Mouse (Mus musculus) kidney, embryonic 16.5 days (tissue): ENCODE results near the gene Letmd1. TPM values are rescaled to one million over a fixed set of nuclear protein-coding genes. Genes with fewer than 3 reads are reported as not detected.
A peak's percentile ranks its signal among the peaks of the same experiment; 100 is the strongest.
"Not testable (repeated sequence)": the region's sequence is repeated elsewhere in the genome, so short reads cannot be mapped to it uniquely, and the experiment has no call there.

Source experiments
- ATAC-seq: fragments of 200-750 bp; cut with Nextera tagmentation; 2 replicates; pipeline ENCODE4 v1.8.0; 2017; ENCODE audit warnings: moderate TSS enrichment; ENCODE audit not compliant: low FRiP score, low TSS enrichment
- H3K27ac ChIP-seq: fragments of 300-500 bp; sonication (generic); 2 replicates; pipeline ENCODE4 v1.5.1; 2014; ENCODE audit warnings: low read length
- H3K27me3 ChIP-seq: fragments of 300-500 bp; sonication (generic); 2 replicates; pipeline ENCODE4 v1.6.1; 2014; ENCODE audit warnings: low read length, control low read depth, mixed read lengths; ENCODE audit not compliant: insufficient read depth
- H3K36me3 ChIP-seq: fragments of 300-500 bp; sonication (generic); 2 replicates; pipeline ENCODE4 v1.6.1; 2014; ENCODE audit warnings: low read length, control low read depth, mixed read lengths; ENCODE audit not compliant: insufficient read depth
- H3K4me1 ChIP-seq: fragments of 300-500 bp; sonication (generic); 2 replicates; pipeline ENCODE4 v1.6.1; 2014; ENCODE audit warnings: low read length, control low read depth, mixed read lengths; ENCODE audit not compliant: insufficient read depth
- H3K4me2 ChIP-seq: fragments of 300-500 bp; sonication (generic); replicated peaks from 2 replicates; pipeline ENCODE4 v1.6.1; 2014; ENCODE audit warnings: low read depth, low read length
- H3K4me3 ChIP-seq: fragments of 300-500 bp; sonication (generic); 2 replicates; pipeline ENCODE4 v1.5.1; 2014; ENCODE audit warnings: mild to moderate bottlenecking, low read length
- H3K9ac ChIP-seq: fragments of 300-500 bp; sonication (generic); replicated peaks from 2 replicates; pipeline ENCODE4 v1.6.1; 2014; ENCODE audit warnings: low read length
- H3K9me3 ChIP-seq: fragments of 300-500 bp; sonication (generic); 2 replicates; pipeline ENCODE4 v1.6.1; 2016; ENCODE audit warnings: low read length, control low read depth
- WGBS: fragments of 180-500 bp; shearing (Covaris S2); extraction: QIAGEN DNeasy Blood & Tissue Kit; methylation state at CpG from one replicate; pipeline ENCODE4 v1.1.7; 2014; 5-methylcytosine and 5-hydroxymethylcytosine counted together
- polyA plus RNA-seq: library from polyadenylated mRNA; unstranded; fragments of >200 nt; fragmentation: Nextera tagmentation; extraction: Ambion mirVana; gene quantifications from 2 replicates; pipeline ENCODE4 v1.2.1, GENCODE M21; 2015

Gene Letmd1
- 31.8 and 33.1 TPM in 2 replicates for polyA plus RNA-seq

- peaks cover 11% of the 10 kb centered on the region; the same call in 1 of the 2 replicates for H3K36me3 ChIP-seq
- no peaks in the 10 kb centered on the region for H3K27me3 ChIP-seq
- H3K9me3 ChIP-seq: no peaks in the 10 kb centered on the region
- H3K4me3 ChIP-seq: peak within 1 kb of the TSS; percentile 82
- WGBS: 2% methylated on average over 78 of the region's 84 CpGs
- H3K4me2 ChIP-seq: peak within 1 kb of the TSS; percentile 98
- peaks cover 19% of the 10 kb centered on the region for H3K4me1 ChIP-seq
- H3K9ac ChIP-seq: peak within 1 kb of the TSS; percentile 90
- peak within 1 kb of the TSS; percentile 83 for H3K27ac ChIP-seq
- ATAC-seq: peak; percentile 96
Measured at GRCm38 (mm10) chr15:100468295-100469188, at the start of gene Letmd1. Letmd1 (plus strand) TSS chr15:100469023.

- peak overlapping the region; percentile 19; the same call in 1 of the 2 replicates for H3K27ac ChIP-seq
- 51% methylated on average over 8 of the region's 8 CpGs for WGBS
- H3K4me2 ChIP-seq: no peak overlapping the region
Measured at GRCm38 (mm10) chr15:100419311-100419710, 49.5 kb upstream of the Letmd1 start.

GRCm38 (mm10) chr15:100419901-100420745, 48.7 kb upstream of the Letmd1 start:
- Histone ChIP-seq H3K27me3 (peaks cover 1% of the 10 kb centered on the region; the same call in 1 of the 2 replicates), H3K9ac (no peak overlapping the region), H3K4me3 (no peak overlapping the region), H3K36me3 (no peaks in the 10 kb centered on the region), H3K4me1 (peaks cover 50% of the 10 kb centered on the region), H3K9me3 (no peaks in the 10 kb centered on the region), H3K27ac (peak overlapping the region; percentile 19; the same call in 1 of the 2 replicates), H3K4me2 (0 out of 2 replicates have a peak overlapping the region, but pooled peaks have one; percentile 56)
- 56% methylated on average over 9 of the region's 9 CpGs for WGBS
- no peak for ATAC-seq

More at GRCm38 (mm10) chr15:100419311-100419710, 49.5 kb upstream of the Letmd1 start:
- Histone ChIP-seq H3K36me3 (no peaks in the 10 kb centered on the region), H3K4me3 (no peak overlapping the region), H3K4me1 (peaks cover 57% of the 10 kb centered on the region), H3K9me3 (no peaks in the 10 kb centered on the region), H3K27me3 (no peaks in the 10 kb centered on the region), H3K9ac (0 out of 2 replicates have a peak overlapping the region, but pooled peaks have one; percentile 5)
- ATAC-seq: no peak

DNA sequence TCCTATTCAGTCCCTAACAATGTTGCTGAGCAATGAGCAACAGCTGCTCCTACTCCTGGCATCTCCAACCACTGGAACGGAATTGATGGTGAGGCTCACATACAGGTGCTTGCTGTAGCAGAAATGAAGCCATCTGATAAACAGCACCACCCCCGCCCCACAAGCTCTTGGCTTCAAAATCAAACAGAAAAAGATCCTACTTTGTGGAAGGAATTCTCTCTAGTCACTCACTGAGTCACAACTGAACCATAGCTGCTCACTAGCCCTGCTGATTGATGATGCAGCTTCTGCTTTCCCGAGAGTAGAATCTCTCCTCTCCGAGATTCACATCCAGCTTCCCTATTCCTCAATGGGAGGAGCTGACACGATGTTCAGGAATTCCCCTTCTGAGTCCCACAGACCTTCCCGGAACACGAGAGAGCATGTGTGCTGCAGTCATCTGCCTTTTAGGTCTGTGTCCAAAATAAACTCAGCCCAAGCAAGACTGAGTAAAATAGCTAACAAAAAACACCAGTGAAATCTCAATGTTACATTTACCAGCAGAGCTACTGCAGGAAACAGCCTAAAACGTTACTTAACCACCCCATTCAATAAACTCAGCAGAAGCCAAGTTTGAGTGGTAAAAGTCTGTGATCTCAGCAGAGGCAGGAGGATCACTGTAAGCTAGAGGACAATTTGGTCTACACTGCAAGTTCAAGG, 47.6 kb upstream of the Letmd1 start:
- H3K27ac ChIP-seq: peak overlapping the region; percentile 70
- peak overlapping the region; percentile 81 for H3K4me3 ChIP-seq
- H3K9ac ChIP-seq: peak overlapping the region; percentile 37
- no peak for ATAC-seq
- WGBS: 15% methylated on average over 8 of the region's 8 CpGs
- peaks cover 5% of the 10 kb centered on the region; the same call in 1 of the 2 replicates for H3K27me3 ChIP-seq
- H3K4me1 ChIP-seq: peaks cover 49% of the 10 kb centered on the region
- no peaks in the 10 kb centered on the region for H3K9me3 ChIP-seq
- peak overlapping the region; percentile 56 for H3K4me2 ChIP-seq
- H3K36me3 ChIP-seq: no peaks in the 10 kb centered on the region

GRCm38 (mm10) chr15:100421758-100422197, 47.0 kb upstream of the Letmd1 start, which contains the start of gene Gm5475:
Gm5475 (plus strand) TSS chr15:100422147.
- H3K36me3 ChIP-seq, H3K9me3 ChIP-seq, ATAC-seq, H3K27me3 ChIP-seq: not testable (repeated sequence)
- peak within 1 kb of the TSS; percentile 70 for H3K27ac ChIP-seq
- peaks cover 49% of the 10 kb centered on the region for H3K4me1 ChIP-seq
- 23% methylated on average over 3 of the region's 3 CpGs for WGBS
- H3K4me2 ChIP-seq: peak within 1 kb of the TSS; percentile 96
- H3K9ac ChIP-seq: peak within 1 kb of the TSS; percentile 89
- peak within 1 kb of the TSS; percentile 81 for H3K4me3 ChIP-seq

GRCm38 (mm10) chr15:100422476-100422875, 46.3 kb upstream of the Letmd1 start:
- peak; percentile 56 for ATAC-seq
- Histone ChIP-seq H3K36me3 (no peaks in the 10 kb centered on the region), H3K4me1 (peaks cover 43% of the 10 kb centered on the region), H3K9ac (peak overlapping the region; percentile 89), H3K27ac (no peak overlapping the region; the same call in 1 of the 2 replicates), H3K4me3 (peak overlapping the region; percentile 81), H3K9me3 (no peaks in the 10 kb centered on the region), H3K27me3 (peaks cover 5% of the 10 kb centered on the region; the same call in 1 of the 2 replicates), H3K4me2 (peak overlapping the region; percentile 56)
- 0% methylated on average over 37 of the region's 44 CpGs for WGBS

GRCm38 (mm10) chr15:100422899-100423860, 45.6 kb upstream of the Letmd1 start:
- Histone ChIP-seq H3K9ac (peak overlapping the region; percentile 89), H3K27me3 (peaks cover 5% of the 10 kb centered on the region; the same call in 1 of the 2 replicates), H3K4me1 (peaks cover 36% of the 10 kb centered on the region), H3K4me3 (peak overlapping the region; percentile 81), H3K36me3 (no peaks in the 10 kb centered on the region), H3K27ac (peak overlapping the region; percentile 48), H3K9me3 (no peaks in the 10 kb centered on the region), H3K4me2 (peak overlapping the region; percentile 96)
- peak; percentile 95 for ATAC-seq
- under 1% methylated on average over 65 of the region's 65 CpGs for WGBS

DNA sequence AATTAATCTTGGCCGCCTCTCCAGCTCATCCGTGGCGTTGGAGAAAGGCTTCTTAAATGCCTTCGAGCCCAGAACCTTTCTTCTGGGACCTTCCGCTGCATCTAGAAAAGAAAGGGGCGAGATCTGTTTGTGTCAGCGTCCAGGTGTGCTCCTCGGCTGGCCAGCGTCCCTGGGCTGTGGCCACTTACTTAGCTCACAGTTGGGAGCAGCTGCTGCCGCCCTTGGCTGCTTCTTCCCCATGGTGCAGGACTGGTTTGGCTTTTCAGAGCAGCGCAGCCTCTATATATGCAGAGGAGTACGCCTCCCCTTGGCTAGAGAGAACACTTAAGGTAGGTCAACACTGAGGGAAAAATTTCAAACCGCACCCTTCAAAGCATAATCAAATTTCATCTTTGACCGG, 44.9 kb upstream of the Letmd1 start:
- Histone ChIP-seq H3K9me3 (no peaks in the 10 kb centered on the region), H3K27ac (peak overlapping the region; percentile 48), H3K4me3 (peak overlapping the region; percentile 81), H3K36me3 (no peaks in the 10 kb centered on the region), H3K4me1 (peaks cover 29% of the 10 kb centered on the region), H3K4me2 (peak overlapping the region; percentile 96), H3K9ac (peak overlapping the region; percentile 53), H3K27me3 (peaks cover 5% of the 10 kb centered on the region; the same call in 1 of the 2 replicates)
- peak; percentile 57 for ATAC-seq
- 2% methylated on average over 14 of the region's 14 CpGs for WGBS
